Mouse (Mus musculus) megakaryocyte, embryonic 14.5 days (primary cell): ENCODE measurements at regions not wholly inside any gene's neighbourhood (a gene's known extent, or its start where the extent isn't known, plus 50 kb on each side); places are given as distances from the start of the nearest gene placed in this dataset.

ENCODE experiments used
- H3K27me3 ChIP-seq: replicated peaks from 2 replicates; pipeline ENCODE3; 2012; ENCODE audit warnings: inconsistent platforms
- H3K36me3 ChIP-seq: replicated peaks from 2 replicates; pipeline ENCODE3; 2012; ENCODE audit warnings: low read length, inconsistent platforms, mixed read lengths
- H3K4me1 ChIP-seq: 2 replicates; pipeline ENCODE4 v1.6.1; 2012; ENCODE audit warnings: inconsistent platforms
- H3K4me3 ChIP-seq: replicated peaks from 2 replicates; pipeline ENCODE3; 2012; ENCODE audit warnings: moderate library complexity, mild to moderate bottlenecking, inconsistent platforms
- H3K9me3 ChIP-seq: 2 replicates; pipeline ENCODE4 v1.6.1; 2012; ENCODE audit warnings: inconsistent platforms
- FLI1 ChIP-seq: IDR thresholded peaks from 2 replicates; pipeline ENCODE4 v1.6.1; 2012; ENCODE audit warnings: low read length, inconsistent platforms, mixed read lengths
- GATA1 ChIP-seq: IDR thresholded peaks from 3 replicates; pipeline ENCODE4 v1.6.1; 2012; ENCODE audit warnings: mixed read lengths, low read length, inconsistent platforms, borderline replicate concordance

DNA sequence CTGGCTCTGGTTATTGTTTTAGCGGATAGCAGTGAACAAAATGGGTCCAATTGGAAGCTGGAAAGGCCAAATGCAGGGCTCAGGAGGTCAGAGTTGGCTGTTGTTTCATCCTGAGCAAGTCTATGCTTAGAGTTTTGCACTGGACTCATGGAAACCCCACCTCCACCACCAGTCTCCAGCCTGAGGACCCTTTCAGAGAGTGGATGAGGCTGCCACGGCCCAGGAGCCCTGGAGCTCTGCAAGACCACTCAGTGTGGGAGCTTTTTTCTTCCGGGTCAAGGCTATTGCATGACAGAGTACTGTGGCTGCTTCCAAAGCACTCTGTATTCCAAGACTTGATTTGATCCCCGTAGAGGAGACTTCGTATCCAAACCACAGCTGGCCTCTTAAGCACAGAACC lies 79.2 kb downstream of the Sox9 start:
- TF ChIP-seq GATA1: no peak
- TF ChIP-seq FLI1: no peak
- Histone ChIP-seq H3K36me3 (no peaks in the 10 kb centered on the region), H3K4me3 (no peak overlapping the region), H3K4me1 (no peaks in the 10 kb centered on the region), H3K27me3 (no peaks in the 10 kb centered on the region), H3K9me3 (peaks cover 67% of the 10 kb centered on the region)

DNA sequence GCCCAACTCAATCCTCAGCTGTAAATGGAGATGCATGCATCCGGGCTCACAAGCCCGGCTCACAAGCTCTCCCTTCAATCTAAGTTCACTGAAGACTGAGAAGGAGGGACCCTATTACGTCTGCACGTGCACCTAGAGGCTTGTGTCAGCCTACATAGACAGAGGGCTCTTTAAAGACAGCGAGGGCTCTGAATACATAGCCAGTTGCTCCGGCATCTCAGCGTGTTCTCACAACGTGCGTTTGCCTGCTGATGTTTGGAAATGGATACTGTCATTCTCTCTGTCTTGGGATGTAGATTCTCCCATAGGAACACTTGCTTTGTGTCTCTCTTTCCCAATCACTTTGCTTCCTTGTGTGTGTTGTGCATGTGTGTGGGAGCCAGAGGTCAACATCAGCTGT lies 83.8 kb downstream of the Sox9 start:
- TF ChIP-seq FLI1: no peak

DNA sequence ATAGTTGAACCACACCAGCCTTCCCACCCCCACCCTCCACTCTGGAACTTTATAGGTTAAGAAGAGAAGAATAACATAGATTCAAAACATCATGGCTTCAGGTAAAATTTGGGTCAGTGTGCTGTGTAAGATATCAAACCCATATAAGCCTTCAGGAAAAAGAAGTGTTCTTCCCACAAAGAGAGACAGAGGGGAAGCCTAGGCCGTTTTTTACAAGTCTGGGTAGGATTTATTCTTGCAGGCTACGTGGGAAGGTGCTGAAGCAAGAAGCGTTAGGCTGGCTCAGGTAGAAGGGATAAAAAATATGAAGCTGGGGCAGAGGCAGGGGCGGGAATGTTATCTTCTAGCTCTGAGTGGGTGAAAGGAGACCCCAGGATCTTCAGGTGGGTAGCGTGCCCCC lies 87.5 kb downstream of the Sox9 start:
- TF ChIP-seq FLI1 (no peak), GATA1 (no peak)
- Histone ChIP-seq H3K4me1 (no peaks in the 10 kb centered on the region), H3K27me3 (no peaks in the 10 kb centered on the region), H3K36me3 (no peaks in the 10 kb centered on the region), H3K9me3 (peaks cover 43% of the 10 kb centered on the region), H3K4me3 (no peak overlapping the region)

More for the DNA sequence above, 83.8 kb downstream of the Sox9 start:
- Histone ChIP-seq H3K4me3 (no peak overlapping the region), H3K27me3 (no peaks in the 10 kb centered on the region), H3K4me1 (no peaks in the 10 kb centered on the region), H3K9me3 (peaks cover 43% of the 10 kb centered on the region), H3K36me3 (no peaks in the 10 kb centered on the region)

DNA sequence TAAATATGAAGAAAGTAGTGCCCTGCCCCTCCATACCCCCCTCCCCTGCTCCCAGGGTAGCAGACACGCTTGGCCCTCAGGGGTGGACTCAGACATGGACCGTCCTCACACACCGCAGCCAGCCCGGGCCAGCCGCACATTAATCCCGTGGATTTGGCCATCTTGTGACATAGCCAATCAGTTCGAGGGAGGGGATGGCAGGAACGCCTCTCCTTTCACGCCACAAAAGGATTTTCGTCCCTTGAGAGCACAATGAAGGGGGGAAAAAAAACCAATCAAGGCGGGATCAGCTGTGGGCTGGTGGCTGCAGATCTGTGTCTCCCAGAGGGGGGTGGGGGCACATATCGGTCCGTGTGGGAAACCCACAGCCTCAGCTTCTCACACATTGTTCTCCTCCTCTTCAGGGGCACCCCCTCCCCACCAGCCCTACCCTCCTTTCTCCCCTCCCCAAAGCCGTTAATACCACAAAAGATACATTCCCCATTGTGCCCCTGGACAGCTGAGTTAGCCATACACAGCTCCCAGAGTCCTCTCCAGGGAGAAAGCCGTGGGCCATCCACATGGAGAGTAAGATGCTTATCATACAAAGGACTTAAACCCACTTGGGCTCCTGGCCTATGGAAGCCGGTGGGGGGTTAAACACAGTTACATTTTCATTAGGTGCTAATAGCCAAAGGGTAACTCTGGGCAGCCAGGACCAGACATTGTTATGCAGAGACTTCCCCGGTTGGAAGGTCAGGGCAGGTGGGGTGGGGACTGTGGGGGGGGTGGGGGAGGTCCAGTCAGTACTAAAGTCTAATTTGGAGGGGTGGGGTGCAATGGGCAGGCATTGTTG lies 88.4 kb downstream of the Sox9 start:
- Histone ChIP-seq H3K36me3 (no peaks in the 10 kb centered on the region), H3K4me1 (no peaks in the 10 kb centered on the region), H3K27me3 (no peaks in the 10 kb centered on the region), H3K4me3 (no peak overlapping the region), H3K9me3 (peaks cover 38% of the 10 kb centered on the region)
- TF ChIP-seq FLI1: no peak
- no peak for TF ChIP-seq GATA1

DNA sequence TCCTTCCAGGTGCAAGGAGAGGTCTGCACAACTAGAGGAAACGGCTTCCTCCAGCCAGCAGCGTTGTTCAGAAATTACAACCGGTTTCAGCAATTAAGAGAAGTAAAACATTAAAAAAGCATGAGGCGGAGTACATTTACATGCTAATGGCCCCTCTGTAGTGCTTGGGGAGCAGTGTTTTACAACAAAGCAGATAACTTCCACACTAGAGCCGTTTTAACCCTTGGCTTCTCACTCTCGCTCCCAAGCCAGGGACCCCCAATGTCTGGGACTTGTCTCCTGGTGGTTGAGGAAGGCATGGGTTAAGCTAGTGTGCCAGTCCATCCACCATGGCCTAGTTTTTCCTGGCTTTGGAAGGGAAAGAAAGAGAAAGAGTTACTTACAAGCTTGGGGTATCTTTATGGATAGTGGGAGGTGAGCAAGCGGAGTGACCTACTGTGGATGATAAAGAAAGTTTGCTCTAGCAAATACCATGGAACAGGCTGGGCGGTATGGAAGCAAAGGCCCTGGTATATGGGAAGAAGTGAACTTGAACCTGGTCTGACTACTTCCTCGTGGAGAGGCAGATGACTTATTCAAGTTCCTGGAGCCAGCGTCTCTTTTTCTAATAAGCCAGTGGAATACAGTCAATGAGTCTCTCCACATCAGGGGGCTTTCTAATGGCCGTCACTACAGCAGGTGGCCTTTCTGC lies 90.8 kb downstream of the Sox9 start:
- Histone ChIP-seq H3K36me3 (no peaks in the 10 kb centered on the region), H3K27me3 (no peaks in the 10 kb centered on the region), H3K4me3 (no peak overlapping the region), H3K4me1 (no peaks in the 10 kb centered on the region), H3K9me3 (peaks cover 21% of the 10 kb centered on the region; the same call in 1 of the 2 replicates)
- no peak for TF ChIP-seq GATA1
- TF ChIP-seq FLI1: no peak

DNA sequence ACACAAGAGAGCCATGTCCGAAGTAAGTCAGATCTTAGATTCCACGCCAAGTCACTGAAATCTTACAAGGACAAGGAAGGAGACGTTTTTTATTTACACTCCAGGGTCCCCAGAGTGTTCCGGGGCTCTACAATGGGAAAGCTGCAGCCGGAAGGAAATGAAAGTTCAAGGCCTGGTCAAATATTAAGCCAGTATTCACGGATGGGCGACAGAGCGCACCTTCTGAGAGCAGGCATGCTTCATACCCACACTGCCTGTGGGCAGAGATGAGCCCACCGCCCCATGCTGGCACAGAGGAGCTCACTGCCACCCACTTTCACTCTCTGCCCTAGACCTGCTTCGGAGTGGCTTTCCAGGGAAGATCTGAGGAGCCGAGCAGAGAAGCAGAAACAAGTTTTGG lies 92.2 kb downstream of the Sox9 start:
- H3K36me3 ChIP-seq: no peaks in the 10 kb centered on the region
- peaks cover 22% of the 10 kb centered on the region; the same call in 1 of the 2 replicates for H3K9me3 ChIP-seq
- no peaks in the 10 kb centered on the region for H3K4me1 ChIP-seq
- TF ChIP-seq GATA1: no peak
- TF ChIP-seq FLI1: no peak
- no peak overlapping the region for H3K4me3 ChIP-seq
- H3K27me3 ChIP-seq: no peaks in the 10 kb centered on the region

DNA sequence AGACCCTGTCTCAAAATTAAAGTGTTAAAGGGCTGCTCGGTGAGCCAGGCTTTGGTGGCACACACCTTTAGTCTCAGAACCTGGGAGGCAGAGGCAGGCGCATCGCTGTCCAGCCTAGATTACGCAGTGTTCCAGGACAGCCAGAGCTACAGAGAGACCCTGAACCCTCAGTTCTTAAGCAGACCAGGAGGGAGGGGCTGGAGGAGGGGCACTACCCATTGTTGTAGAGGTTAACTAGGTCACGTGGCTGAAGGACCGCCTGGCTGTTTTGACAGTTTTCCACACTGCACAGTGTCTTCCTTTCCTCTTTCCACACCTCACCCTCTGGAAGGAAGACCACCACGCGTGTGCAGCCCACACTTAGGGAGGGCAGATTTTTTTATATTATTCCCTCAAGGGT lies 94.2 kb downstream of the Sox9 start:
- peaks cover 22% of the 10 kb centered on the region; the same call in 1 of the 2 replicates for H3K9me3 ChIP-seq
- no peaks in the 10 kb centered on the region for H3K36me3 ChIP-seq
- no peaks in the 10 kb centered on the region for H3K27me3 ChIP-seq
- H3K4me3 ChIP-seq: no peak overlapping the region
- TF ChIP-seq GATA1 (no peak), FLI1 (no peak)
- H3K4me1 ChIP-seq: no peaks in the 10 kb centered on the region

DNA sequence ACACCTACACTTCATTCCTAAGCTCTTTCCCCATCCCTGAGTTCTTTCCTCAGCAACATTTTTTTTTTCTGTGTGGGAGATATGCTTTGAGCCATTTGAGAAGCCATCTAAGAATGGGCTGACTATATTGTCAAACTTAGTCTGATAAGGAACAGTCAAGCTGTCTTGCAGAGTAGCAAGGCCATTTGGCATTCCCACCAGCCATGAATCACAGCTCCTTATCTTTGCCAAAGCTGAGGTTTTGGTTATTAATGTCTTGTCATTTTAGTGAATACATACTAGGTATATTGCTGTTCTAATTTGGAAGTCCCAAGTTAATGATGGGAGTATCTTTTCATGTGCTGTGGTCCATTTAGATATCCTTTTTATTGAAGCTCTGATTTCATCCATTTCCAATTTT lies 96.4 kb downstream of the Sox9 start:
- Histone ChIP-seq H3K4me1 (no peaks in the 10 kb centered on the region), H3K36me3 (no peaks in the 10 kb centered on the region), H3K9me3 (peaks cover 15% of the 10 kb centered on the region), H3K27me3 (no peaks in the 10 kb centered on the region), H3K4me3 (no peak overlapping the region)
- TF ChIP-seq FLI1 (no peak), GATA1 (no peak)

DNA sequence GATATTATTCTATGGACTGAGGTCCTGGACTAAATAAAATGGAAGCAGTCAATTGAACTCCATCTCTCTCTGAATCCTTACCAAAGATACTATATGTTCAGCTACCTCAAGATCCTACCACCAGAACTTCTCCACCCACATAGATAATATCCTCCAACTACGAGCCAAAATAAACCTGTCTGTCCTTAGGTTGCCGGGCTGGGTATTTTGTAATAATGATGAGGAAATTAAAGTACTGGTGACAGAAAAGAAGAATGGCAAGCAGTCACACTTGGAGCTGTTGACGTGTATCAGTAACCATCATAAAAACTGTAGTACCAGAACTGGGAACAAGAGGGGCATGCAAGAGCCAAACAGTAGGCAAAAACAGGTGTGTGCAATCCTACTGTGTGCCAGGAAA lies 98.7 kb downstream of the Sox9 start:
- Histone ChIP-seq H3K4me1 (no peaks in the 10 kb centered on the region), H3K36me3 (no peaks in the 10 kb centered on the region), H3K27me3 (no peaks in the 10 kb centered on the region), H3K4me3 (no peak overlapping the region), H3K9me3 (peaks cover 20% of the 10 kb centered on the region)
- no peak for TF ChIP-seq GATA1
- TF ChIP-seq FLI1: no peak

DNA sequence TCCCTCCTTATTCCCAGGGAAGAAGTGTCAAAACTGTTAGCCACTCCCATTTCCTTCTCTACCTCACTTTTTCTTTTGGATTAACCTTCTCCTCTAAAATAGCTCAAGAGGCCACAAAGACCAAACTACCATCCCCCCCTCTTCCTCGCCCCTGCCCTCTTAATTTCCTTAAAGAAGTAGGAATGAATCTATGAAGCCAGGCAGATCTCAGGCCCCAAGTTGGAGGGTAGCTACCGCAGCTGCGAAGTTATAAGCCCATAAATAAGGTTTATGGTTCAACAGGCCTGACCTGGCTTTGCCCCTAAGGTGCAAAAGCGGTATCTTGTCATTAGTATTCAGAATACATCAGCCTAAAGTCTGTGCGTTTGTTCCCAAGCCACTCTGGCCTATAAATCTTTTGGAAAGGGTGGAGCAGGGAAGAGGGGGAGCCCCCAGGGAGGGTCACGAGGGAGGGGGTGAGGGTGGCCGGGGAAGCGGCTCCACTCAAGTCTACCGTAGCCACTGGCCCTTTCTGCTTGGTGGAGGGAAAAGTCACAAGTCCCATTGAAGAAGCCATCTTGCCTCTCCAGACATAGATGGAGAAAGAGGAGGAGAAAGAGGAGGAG lies 103.4 kb downstream of the Sox9 start:
- Histone ChIP-seq H3K4me1 (no peaks in the 10 kb centered on the region), H3K4me3 (no peak overlapping the region), H3K9me3 (peaks cover 35% of the 10 kb centered on the region), H3K27me3 (no peaks in the 10 kb centered on the region), H3K36me3 (no peaks in the 10 kb centered on the region)
- TF ChIP-seq FLI1: no peak
- TF ChIP-seq GATA1: no peak
